Mouse (Mus musculus) lung, postnatal 36 days (tissue): Measurements from ENCODE around the gene Etv3.
"Not testable (repeated sequence)": the region's sequence is repeated elsewhere in the genome, so short reads cannot be mapped to it uniquely, and the experiment has no call there.

Source experiments
- DNase-seq: peaks from one replicate; pipeline ENCODE4 v3.0.0; 2022; ENCODE audit warnings: mixed read lengths

Etv3 gene

GRCm38 (mm10) chr3:87521126-87521525 is 4.1 kb upstream of the Etv3 start:
- no peak for DNase-seq

GRCm38 (mm10) chr3:87521833-87522232 is 3.4 kb upstream of the Etv3 start:
- no peak for DNase-seq

- no peak for DNase-seq
These were observed 1.5 kb upstream of the Etv3 start for GRCm38 (mm10) chr3:87523701-87524100.

- DNase-seq, result peak; percentile 41
These were observed 797 bp downstream of the Etv3 start for GRCm38 (mm10) chr3:87525837-87526570.

- DNase-seq, result no peak
These were observed 1.9 kb downstream of the Etv3 start for GRCm38 (mm10) chr3:87527139-87527538.

- no peak for DNase-seq
These were observed 2.8 kb downstream of the Etv3 start for GRCm38 (mm10) chr3:87528021-87528420.

- no peak for DNase-seq
These were observed 3.6 kb downstream of the Etv3 start for GRCm38 (mm10) chr3:87528841-87529240.

GRCm38 (mm10) chr3:87529568-87529967 is 4.4 kb downstream of the Etv3 start:
- peak; percentile 43 for DNase-seq

GRCm38 (mm10) chr3:87530234-87530633 is 5.0 kb downstream of the Etv3 start:
- no peak for DNase-seq

GRCm38 (mm10) chr3:87533667-87534378 is 8.6 kb downstream of the Etv3 start:
- peak; percentile 33 for DNase-seq

GRCm38 (mm10) chr3:87538034-87538433 is 12.8 kb downstream of the Etv3 start:
- no peak for DNase-seq

GRCm38 (mm10) chr3:87540028-87540675 is 14.9 kb downstream of the Etv3 start:
- DNase-seq, result no peak

- no peak for DNase-seq
These were observed 15.5 kb downstream of the Etv3 start for GRCm38 (mm10) chr3:87540714-87541113.

GRCm38 (mm10) chr3:87542481-87543215 is 17.4 kb downstream of the Etv3 start:
- no peak for DNase-seq

GRCm38 (mm10) chr3:87545554-87545953 is 20.3 kb downstream of the Etv3 start:
- no peak for DNase-seq

- no peak for DNase-seq
These were observed 21.1 kb downstream of the Etv3 start for GRCm38 (mm10) chr3:87546291-87546721.

GRCm38 (mm10) chr3:87549908-87550307 is 24.7 kb downstream of the Etv3 start:
- no peak for DNase-seq

- DNase-seq, result no peak
These were observed 27.1 kb downstream of the Etv3 start for GRCm38 (mm10) chr3:87552327-87552726.

- peak; percentile 44 for DNase-seq
These were observed 28.2 kb downstream of the Etv3 start for GRCm38 (mm10) chr3:87553196-87553935.

GRCm38 (mm10) chr3:87554859-87555258 is 29.7 kb downstream of the Etv3 start:
- not testable (repeated sequence) for DNase-seq

GRCm38 (mm10) chr3:87556109-87556531 is 30.9 kb downstream of the Etv3 start:
- no peak for DNase-seq

GRCm38 (mm10) chr3:87556668-87557278 is 31.6 kb downstream of the Etv3 start:
- DNase-seq, result no peak
